Mouse (Mus musculus) stomach, postnatal 0 days (tissue): ENCODE measurements around the gene Cyfip2. TPM values are rescaled to one million over a fixed set of nuclear protein-coding genes. Genes with fewer than 3 reads are reported as not detected.
"Not testable (repeated sequence)": the region's sequence is repeated elsewhere in the genome, so short reads cannot be mapped to it uniquely, and the experiment has no call there.

Experiments used
- ATAC-seq: fragments of 200-750 bp; cut with Nextera tagmentation; 2 replicates; pipeline ENCODE4 v1.8.0; 2017; ENCODE audit not compliant: low FRiP score, low TSS enrichment
- DNase-seq: peaks from one replicate; pipeline ENCODE4 v3.0.0-alpha.2; 2016; ENCODE audit warnings: low spot score
- H3K27ac ChIP-seq: fragments of 300-500 bp; sonication (generic); replicated peaks from 2 replicates; pipeline ENCODE4 v1.5.1; 2014; ENCODE audit warnings: mild to moderate bottlenecking, control low read depth
- H3K27me3 ChIP-seq: fragments of 300-500 bp; sonication (generic); 2 replicates; pipeline ENCODE4 v1.6.1; 2014; ENCODE audit warnings: low read length; ENCODE audit not compliant: control insufficient read depth, insufficient read depth
- H3K36me3 ChIP-seq: fragments of 300-500 bp; sonication (generic); 2 replicates; pipeline ENCODE4 v1.6.1; 2014; ENCODE audit warnings: low read length, mixed read lengths; ENCODE audit not compliant: control insufficient read depth, insufficient read depth
- H3K4me1 ChIP-seq: fragments of 300-500 bp; sonication (generic); replicated peaks from 2 replicates; pipeline ENCODE4 v1.6.1; 2014; ENCODE audit warnings: antibody characterized with exemption; ENCODE audit not compliant: control insufficient read depth, insufficient read depth
- H3K4me2 ChIP-seq: fragments of 300-500 bp; sonication (generic); replicated peaks from 2 replicates; pipeline ENCODE4 v1.6.1; 2014; ENCODE audit warnings: low read depth, mild to moderate bottlenecking, control low read depth, moderate library complexity
- H3K4me3 ChIP-seq: fragments of 300-500 bp; sonication (generic); 2 replicates; pipeline ENCODE4 v1.5.1; 2014; ENCODE audit warnings: low read depth, low read length, control low read depth
- H3K9ac ChIP-seq: fragments of 300-500 bp; sonication (generic); 2 replicates; pipeline ENCODE4 v1.6.1; 2014; ENCODE audit warnings: mild to moderate bottlenecking, low read length, control low read depth, mixed read lengths
- H3K9me3 ChIP-seq: fragments of 300-500 bp; sonication (generic); 2 replicates; pipeline ENCODE4 v1.6.1; 2016; ENCODE audit warnings: low read length; ENCODE audit not compliant: control insufficient read depth
- CTCF ChIP-seq: IDR thresholded peaks from 2 replicates; pipeline ENCODE4 v1.5.1; 2016; ENCODE audit warnings: antibody characterized with exemption, low read depth, mild to moderate bottlenecking, moderate library complexity
- EP300 ChIP-seq: optimal IDR thresholded peaks from 2 replicates; pipeline ENCODE3; 2016; ENCODE audit warnings: antibody characterized with exemption
- WGBS: fragments of 180-500 bp; shearing (Covaris S2); extraction: QIAGEN DNeasy Blood & Tissue Kit; methylation state at CpG from one replicate; pipeline ENCODE4 v1.1.7; 2014; 5-methylcytosine and 5-hydroxymethylcytosine counted together
- polyA plus RNA-seq: library from polyadenylated mRNA; unstranded; fragments of >200 nt; fragmentation: Nextera tagmentation; extraction: Ambion mirVana; gene quantifications from 2 replicates; pipeline ENCODE4 v1.2.1, GENCODE M21; 2015

The Cyfip2 gene
- polyA plus RNA-seq, 1 experiment from 2014 or later = 2.8 TPM

DNA sequence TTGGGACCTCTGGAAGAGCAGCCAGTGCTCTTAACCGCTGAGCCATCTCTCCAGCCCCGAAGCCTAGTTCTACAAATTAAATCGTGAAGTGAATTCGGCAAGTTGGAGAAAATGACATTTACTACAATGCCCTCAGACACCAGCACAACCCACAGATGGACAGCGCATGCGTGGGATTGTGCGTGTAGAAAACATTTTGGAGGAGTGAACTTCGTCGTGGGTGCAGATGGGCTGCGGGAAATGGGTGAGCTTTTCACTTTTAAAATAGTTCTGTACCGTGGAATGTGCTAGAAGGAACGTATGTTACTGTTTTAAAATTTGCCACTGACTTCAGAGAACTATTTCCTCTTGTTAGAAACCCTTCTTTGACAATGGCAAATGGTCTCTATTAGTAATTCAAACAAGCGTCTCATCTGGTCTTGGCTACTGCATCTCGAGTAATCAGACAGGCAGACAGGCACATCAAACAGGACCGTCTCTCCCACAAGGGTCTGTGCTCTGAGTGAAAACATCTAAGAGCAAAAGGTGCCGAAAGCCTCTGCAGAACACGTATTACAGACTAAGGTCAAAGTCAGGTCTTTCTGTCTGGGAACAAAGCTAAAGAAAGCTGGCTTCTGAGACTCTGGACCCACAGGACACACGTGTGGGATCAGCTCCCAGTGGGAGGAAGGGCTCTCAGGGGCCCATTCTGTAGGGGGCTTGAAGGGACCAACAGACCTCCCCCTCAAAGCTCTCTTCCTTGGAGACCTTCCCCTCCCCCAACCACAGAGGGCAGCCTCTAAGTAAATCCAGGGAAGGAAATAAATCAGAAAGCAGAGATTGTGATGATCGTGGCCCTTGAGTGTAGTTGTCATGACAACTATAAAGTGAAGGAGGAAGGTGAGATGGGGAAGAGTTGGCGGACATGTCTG lies 110.8 kb downstream of the Cyfip2 start:
- H3K36me3 ChIP-seq = no peaks in the 10 kb centered on the region
- no peak for DNase-seq
- H3K27me3 ChIP-seq = no peaks in the 10 kb centered on the region
- no peak for ATAC-seq
- H3K4me2 ChIP-seq = no peak overlapping the region
- H3K4me3 ChIP-seq = no peak overlapping the region
- peak overlapping the region; percentile 56 for H3K27ac ChIP-seq
- 50% methylated on average over 20 of the region's 20 CpGs for WGBS
- H3K9me3 ChIP-seq = no peaks in the 10 kb centered on the region
- TF ChIP-seq CTCF (no peak), EP300 (no peak)
- no peaks in the 10 kb centered on the region; the same call in 1 of the 2 replicates for H3K4me1 ChIP-seq
- no peak overlapping the region; the same call in 1 of the 2 replicates for H3K9ac ChIP-seq

DNA sequence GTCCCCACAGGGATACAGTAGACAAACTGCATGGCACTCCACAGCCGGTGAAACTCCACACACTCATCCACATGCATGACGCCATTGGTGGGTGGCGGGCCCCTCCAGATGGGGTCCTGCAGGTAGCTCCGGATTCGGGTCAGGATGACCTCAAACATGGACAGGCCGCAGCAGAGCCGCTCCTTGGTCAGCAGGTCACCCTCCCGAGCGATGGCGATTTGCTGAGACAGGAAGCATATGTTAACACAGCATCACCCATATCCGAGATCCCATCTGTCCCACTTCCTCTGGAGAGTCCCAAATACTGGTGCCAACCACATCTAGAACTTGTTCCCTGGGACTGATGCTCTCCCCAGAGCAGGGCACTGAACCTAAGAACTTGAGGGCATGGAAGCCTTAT lies 112.0 kb downstream of the Cyfip2 start:
- TF ChIP-seq EP300 (no peak), CTCF (no peak)
- H3K27me3 ChIP-seq = no peaks in the 10 kb centered on the region
- no peaks in the 10 kb centered on the region for H3K36me3 ChIP-seq
- DNase-seq (no peak), ATAC-seq (no peak)
- no peak overlapping the region for H3K27ac ChIP-seq
- no peak overlapping the region for H3K4me2 ChIP-seq
- H3K9me3 ChIP-seq = no peaks in the 10 kb centered on the region
- no peak overlapping the region for H3K4me3 ChIP-seq
- H3K9ac ChIP-seq = no peak overlapping the region
- WGBS = 87% methylated on average over 11 of the region's 11 CpGs
- no peaks in the 10 kb centered on the region for H3K4me1 ChIP-seq

DNA sequence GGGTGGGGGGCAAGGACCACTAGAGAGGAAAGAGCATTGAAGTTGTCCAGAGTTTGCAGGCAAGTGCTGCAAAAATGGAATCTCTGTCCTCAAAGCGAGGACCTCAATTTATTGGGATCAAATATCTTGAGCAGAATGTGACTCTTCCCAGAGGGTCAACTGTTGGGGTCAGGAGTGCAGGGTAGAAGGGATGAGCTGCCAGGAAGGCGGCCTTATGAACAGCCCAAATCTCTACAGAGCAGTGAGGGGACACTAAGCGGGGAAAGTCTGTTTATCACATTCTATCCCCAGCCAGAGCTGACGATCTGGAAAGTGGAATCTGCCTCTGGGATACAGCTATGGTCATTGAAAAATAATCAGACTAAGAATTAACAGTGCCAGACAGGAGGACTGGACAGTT lies 118.5 kb downstream of the Cyfip2 start:
- Histone ChIP-seq H3K4me1 (no peaks in the 10 kb centered on the region), H3K4me3 (no peak overlapping the region), H3K27me3 (no peaks in the 10 kb centered on the region), H3K9me3 (no peaks in the 10 kb centered on the region), H3K4me2 (no peak overlapping the region), H3K27ac (0 out of 2 replicates have a peak overlapping the region, but pooled peaks have one; percentile 24), H3K36me3 (no peaks in the 10 kb centered on the region), H3K9ac (no peak overlapping the region)
- ATAC-seq = 0 out of 2 replicates have a peak, but pooled peaks have one; percentile 12
- no peak for TF ChIP-seq EP300
- TF ChIP-seq CTCF = no peak
- DNase-seq = no peak
- 60% methylated on average over 4 of the region's 4 CpGs for WGBS

DNA sequence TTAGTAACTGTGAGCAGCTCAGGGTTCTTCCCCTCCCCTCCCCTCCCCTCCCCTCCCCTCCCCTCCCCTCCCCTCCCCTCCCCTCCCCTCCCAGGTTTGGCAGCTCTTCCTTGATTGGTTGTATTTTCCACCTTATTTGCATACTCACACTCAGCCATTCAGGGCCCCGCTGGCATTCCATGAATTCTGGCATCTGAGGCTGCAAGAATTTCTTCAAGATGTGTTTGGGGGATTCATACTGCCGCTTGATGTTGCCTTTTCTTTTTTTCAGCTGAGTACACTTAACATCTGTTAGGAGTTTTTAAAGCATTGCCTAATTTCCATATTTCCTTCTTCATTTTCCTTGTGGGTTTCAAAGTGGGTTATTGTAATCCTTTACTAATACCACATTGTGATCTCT lies 124.4 kb downstream of the Cyfip2 start:
- TF ChIP-seq CTCF (no peak), EP300 (no peak)
- no peaks in the 10 kb centered on the region for H3K9me3 ChIP-seq
- WGBS = 38% methylated on average over 2 of the region's 2 CpGs
- no peak overlapping the region for H3K4me3 ChIP-seq
- H3K36me3 ChIP-seq = no peaks in the 10 kb centered on the region
- DNase-seq (no peak), ATAC-seq (no peak)
- no peaks in the 10 kb centered on the region for H3K4me1 ChIP-seq
- H3K27me3 ChIP-seq = no peaks in the 10 kb centered on the region
- H3K27ac ChIP-seq = no peak overlapping the region
- no peak overlapping the region for H3K9ac ChIP-seq
- H3K4me2 ChIP-seq = no peak overlapping the region

DNA sequence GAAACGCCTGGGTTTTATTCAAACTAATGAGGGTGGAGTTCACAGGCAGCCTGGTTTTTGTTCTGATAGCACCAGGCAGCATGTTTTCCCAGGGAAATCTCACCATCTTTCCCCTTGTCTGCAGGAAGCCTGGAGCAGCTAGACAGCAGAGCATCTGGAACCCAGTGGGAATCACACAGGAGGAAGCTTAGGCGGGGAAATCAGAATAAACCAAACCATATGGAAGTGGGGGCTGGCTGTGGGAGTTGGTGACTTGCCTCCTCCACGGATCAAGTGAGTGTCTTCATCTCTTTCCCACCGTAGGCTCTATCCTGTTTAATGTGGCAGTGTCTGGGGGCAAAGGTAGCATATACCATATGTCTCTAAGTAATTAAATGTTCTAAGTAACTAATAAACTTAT lies 127.2 kb downstream of the Cyfip2 start:
- H3K4me1 ChIP-seq = no peaks in the 10 kb centered on the region
- H3K9me3 ChIP-seq = no peaks in the 10 kb centered on the region
- no peaks in the 10 kb centered on the region for H3K36me3 ChIP-seq
- ATAC-seq = no peak
- TF ChIP-seq EP300 (no peak), CTCF (no peak)
- 26% methylated on average over 4 of the region's 4 CpGs for WGBS
- H3K4me3 ChIP-seq = no peak overlapping the region
- no peaks in the 10 kb centered on the region for H3K27me3 ChIP-seq
- DNase-seq = no peak
- H3K9ac ChIP-seq = no peak overlapping the region
- no peak overlapping the region for H3K27ac ChIP-seq
- no peak overlapping the region for H3K4me2 ChIP-seq

DNA sequence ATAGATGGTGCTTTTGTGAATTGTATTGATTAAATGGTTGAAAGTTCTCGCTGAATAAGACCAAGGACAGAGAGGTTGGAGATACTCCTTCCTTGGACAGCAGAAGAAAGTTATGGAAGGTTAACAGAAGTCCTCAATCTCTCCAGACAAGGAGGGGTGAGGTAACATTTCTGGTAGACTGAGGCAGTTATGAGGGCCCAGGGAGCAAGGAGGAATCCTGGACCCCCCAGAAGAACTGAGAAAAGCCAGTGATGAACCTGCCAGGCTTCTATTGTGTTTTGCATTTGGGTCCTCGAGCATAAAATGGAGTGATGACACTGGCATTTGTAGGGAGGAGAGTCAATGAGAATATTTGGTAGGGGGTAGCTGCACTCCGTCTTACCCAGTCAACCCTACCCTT lies 127.7 kb downstream of the Cyfip2 start:
- ATAC-seq (no peak), DNase-seq (no peak)
- Histone ChIP-seq H3K4me1 (no peaks in the 10 kb centered on the region), H3K4me2 (no peak overlapping the region), H3K9me3 (no peaks in the 10 kb centered on the region), H3K4me3 (no peak overlapping the region), H3K27ac (no peak overlapping the region), H3K27me3 (no peaks in the 10 kb centered on the region), H3K36me3 (no peaks in the 10 kb centered on the region), H3K9ac (no peak overlapping the region)
- 81% methylated on average over 3 of the region's 3 CpGs for WGBS
- TF ChIP-seq CTCF = no peak
- no peak for TF ChIP-seq EP300

DNA sequence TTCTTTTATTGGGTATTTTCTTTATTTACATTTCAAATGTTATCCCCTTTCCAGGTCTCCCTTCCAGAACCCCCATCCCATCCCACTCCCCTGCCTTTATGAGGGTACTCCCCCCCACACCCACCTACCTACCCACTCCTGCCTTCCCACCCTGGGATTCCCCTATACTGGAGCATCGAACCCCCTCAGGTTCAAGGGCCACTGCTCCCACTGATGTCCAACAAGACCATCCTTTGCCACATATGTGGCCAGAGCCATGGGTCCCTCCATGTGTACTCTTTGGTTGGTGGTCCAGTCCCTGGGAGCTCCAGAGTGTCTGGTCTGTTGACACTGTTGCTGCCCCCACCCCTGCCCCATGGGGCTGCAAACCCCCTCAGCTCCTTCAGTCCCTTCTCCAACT lies 130.6 kb downstream of the Cyfip2 start:
- DNase-seq, ATAC-seq, H3K4me1 ChIP-seq, H3K4me2 ChIP-seq, H3K9ac ChIP-seq, H3K36me3 ChIP-seq, H3K27me3 ChIP-seq, H3K27ac ChIP-seq, H3K9me3 ChIP-seq, H3K4me3 ChIP-seq: not testable (repeated sequence)
- WGBS = 91% methylated on average over 1 of the region's 1 CpGs
